Mouse (Mus musculus) common myeloid progenitor, adult 5-6 weeks (primary cell): ENCODE data around the gene Asic2. TPM values are rescaled to one million over a fixed set of nuclear protein-coding genes. Genes with fewer than 3 reads are reported as not detected.
A peak's percentile ranks its signal among the peaks of the same experiment; 100 is the strongest.

Experiments
- ATAC-seq: replicated peaks from 2 replicates; pipeline ENCODE4 v1.8.0; 2016; ENCODE audit warnings: low read depth, mild to moderate bottlenecking, moderate TSS enrichment, inconsistent platforms; ENCODE audit not compliant: poor library complexity, severe bottlenecking
- total RNA-seq: library from RNA; stranded (forward); fragments of 200-1000, 187-1606 nt; gene quantifications from 2 replicates; pipeline ENCODE4 v1.2.3, GENCODE M21; 2017

The Asic2 gene
- total RNA-seq, 1 experiment from 2014 or later, result not detected

DNA sequence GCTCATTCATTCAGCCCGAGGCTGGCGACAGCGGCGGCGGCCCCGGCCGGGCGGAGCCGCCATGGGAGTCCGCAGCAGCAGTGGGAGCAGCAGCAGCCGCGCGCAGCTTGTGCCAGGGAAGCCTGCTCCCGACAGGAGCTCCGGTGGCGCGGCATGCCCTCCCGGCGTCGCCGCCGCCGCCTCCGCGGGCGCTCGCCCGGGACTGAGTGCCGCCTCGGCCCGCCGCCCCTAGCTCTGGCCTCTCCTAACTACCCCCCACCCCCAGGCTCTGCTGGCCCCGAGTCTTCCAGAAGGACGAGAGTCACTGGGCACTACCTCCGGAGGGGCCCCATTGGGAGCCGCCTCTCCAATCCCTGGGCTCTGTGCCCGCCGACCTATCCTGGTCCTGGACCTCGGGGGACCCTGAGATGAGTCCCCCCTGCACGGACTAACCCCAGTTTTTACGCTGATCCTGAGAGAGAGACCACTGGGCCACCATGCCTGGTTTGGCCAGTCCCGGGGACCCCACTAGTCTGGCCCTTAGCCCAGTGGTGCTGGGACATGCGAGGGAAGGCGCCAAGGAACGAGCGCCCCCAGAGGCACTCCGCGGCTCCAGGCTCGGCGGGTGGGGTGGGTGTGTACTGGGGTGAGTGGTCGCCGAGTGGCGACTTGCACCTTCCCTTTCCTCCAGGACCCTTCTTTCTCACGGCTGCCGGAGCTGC, 815.6 kb downstream of the Asic2 start:
- ATAC-seq, result 0 out of 2 replicates have a peak, but pooled peaks have one; percentile 18

DNA sequence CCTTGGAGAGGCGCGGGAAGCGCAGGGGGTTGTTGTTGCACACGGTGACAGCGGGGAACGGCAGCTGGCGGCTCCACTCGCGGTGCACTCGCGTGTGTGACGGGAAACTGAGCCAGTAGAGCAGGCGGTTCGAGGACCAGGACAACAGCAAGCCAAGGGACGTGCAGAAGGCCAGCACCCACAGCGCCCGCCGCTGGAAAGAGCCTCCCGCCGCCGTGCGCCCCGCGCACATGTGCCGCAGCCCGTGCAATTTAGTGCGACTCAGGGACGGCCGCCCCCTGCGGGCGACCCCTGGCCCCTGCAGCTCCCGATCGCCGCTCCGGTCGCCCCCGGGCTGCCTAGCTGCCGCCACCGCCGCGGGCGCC, 816.3 kb downstream of the Asic2 start:
- ATAC-seq, result 0 out of 2 replicates have a peak, but pooled peaks have one; percentile 18

DNA sequence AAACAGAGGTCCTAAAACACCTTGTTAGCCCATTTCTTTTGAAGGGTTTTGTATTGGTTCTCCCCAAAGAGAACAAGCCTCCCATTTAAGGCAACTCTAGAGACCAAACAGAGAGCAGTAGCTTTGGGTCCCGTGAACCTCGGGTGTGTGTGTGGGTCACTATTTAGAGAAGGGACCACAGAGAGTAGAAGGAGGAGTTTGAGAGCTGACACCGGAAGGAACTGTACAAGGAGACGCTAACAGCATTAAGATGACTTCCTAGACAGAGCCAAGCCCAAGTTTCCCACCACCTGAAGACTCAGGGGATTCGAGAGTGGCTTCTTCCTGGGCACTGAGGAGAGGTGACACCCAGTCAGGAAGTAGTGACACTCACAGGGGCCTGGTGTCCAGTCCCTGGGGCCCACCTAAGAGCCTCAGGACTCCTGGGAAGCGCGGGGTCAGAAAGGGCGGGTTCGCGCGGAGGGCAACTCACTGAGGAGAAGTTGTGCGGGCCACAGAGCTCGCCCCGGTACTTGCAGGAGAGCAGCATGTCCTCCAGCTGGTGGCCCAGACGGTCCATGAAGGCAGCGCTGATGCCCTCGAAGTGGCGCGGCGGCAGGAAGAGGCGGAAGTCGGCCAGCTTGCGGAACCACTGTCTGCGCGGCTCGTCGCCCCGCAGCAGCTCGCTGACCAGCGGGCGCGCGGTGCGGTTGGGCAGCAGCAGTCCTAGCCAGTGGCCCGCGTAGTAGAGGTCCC, 816.8 kb downstream of the Asic2 start:
- ATAC-seq, result no peak

DNA sequence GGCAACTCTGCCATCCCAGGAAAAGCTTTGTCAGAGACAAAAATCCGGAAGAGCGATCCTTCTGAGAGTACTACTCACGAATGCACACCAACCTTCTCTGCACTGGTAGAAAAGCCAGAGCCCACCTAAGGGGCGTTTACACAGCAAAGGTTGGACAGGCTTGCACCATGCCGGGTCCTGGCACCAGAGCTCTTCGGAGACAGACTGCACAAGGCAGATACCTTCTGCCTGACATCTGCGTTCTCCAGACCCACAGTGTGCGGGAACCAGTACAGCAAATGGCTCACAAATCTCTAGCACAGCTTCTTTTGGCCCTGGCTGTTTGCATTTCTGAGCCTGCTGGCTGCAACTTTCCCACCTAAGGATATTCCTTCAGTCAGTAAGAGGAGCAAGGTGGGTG, 817.6 kb downstream of the Asic2 start:
- no peak for ATAC-seq

DNA sequence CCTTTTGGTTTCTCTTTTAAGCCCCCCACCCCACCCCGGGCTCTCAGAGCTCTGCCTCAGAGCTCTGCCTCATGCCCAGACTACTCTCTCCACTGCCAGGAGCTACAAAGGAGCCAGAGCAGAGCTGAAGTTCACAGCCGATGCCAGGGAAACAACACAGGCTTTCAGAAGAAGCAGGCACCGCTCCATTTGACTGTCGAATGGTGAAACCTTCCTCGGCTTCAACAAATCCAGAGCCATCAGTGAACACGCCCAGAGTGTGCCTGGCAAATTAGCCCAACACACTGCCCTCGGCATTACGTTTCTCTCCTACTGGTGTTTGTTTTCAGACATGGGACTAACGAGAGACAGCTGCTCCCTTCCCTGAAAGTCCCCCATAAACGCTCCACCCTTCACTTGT, 819.8 kb downstream of the Asic2 start:
- no peak for ATAC-seq

DNA sequence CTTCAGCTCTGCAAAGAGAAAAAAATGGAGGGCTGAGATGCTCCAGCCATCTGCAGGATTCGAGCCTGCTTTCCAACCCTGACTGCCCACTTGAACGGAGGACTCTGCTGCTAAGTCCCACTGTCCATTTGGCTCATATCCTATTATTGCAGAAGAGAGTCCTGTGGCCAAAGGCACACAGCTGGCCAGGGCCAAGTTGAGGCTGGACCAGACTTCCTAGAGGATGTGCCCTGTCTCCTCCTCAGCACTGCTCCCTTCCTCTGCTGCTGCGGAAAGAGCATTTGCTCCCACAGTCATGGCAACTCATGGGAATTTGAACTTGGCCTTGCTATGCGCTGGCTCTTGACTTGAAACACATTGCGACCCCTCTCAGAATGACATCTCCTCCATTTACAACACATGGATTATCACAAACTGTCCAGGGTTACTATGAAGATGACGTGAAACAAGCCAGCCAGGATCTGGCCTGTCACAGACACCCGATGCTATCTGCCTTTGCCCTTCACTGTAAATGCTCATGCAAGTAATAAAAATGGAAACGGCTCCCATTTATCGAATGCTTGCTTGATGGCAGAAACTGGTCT, 821.6 kb downstream of the Asic2 start:
- no peak for ATAC-seq

DNA sequence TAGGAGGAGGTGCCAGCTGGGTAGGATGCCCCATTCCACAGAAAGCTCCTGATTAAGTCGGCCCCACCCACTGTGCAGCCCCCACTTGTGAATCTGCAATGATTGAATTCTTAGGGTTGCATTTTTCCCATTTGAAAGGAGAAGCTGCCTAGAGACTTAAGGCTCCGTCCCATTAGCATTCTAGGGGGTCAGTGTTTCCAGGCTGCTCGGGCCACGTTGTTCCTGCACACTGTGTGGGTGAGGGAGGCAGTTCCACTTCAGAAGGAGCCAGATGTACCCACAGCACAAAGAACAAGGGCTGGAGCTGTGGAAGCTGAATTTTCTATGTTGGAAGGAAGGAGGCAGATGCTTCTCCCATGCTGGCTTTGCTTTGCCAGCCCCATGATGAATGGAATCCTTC, 833.1 kb downstream of the Asic2 start:
- ATAC-seq, result no peak

DNA sequence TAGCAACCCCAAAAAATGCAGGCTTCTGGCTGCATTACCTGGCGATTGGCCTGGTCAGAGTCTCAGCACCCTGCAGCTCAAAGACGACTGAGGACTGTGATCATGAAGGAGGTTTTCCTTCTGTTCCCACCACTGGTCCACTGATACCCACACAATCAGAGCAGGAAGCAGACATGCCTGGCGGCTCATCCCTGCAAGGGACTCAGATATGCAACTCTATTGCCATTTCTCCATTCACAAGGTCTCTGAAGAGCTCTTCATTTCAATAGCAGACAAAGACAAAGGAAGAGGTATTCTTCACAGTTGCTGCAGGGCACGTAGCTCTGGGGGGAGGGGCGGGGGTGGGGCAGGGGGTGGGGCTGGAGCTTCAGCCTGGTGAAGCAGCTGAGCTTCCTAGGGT, 834.3 kb downstream of the Asic2 start:
- no peak for ATAC-seq

DNA sequence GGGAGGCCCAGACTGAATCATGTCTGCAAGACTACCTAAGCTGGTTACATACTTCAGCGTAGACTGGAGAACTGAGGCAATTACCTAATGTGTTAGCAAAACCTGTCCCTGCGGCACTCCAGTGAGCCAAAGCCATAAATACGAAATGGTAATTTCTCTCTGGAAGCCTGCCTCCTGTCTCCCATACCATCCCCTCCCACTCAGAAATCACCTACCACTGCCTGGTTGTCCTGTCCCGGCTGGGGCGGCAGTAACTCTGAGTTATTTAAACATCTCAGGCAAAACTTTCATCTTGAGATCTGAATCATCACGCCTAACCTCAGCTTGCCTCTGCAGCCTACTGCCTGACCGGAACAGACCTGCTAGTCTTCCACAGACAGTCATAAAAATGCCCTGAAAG, 835.6 kb downstream of the Asic2 start:
- no peak for ATAC-seq

DNA sequence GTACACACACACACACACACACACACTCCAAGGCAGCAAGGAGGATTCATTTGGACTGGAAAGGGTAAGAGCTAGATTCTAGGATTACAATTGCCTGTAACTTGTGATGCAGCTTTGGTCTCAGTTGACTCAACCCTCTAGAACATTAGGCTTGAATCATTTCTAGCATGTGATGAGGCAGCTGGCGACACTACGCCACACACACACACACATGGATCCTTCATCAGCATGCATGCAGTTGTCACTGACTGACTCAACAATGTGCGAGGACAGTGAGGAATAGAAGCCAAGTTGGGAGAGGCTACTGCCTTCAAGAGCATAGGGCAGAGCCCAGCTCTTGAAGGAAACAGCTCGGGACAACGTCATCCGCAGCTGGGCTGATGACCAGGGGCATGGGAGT, 843.9 kb downstream of the Asic2 start:
- ATAC-seq, result no peak

DNA sequence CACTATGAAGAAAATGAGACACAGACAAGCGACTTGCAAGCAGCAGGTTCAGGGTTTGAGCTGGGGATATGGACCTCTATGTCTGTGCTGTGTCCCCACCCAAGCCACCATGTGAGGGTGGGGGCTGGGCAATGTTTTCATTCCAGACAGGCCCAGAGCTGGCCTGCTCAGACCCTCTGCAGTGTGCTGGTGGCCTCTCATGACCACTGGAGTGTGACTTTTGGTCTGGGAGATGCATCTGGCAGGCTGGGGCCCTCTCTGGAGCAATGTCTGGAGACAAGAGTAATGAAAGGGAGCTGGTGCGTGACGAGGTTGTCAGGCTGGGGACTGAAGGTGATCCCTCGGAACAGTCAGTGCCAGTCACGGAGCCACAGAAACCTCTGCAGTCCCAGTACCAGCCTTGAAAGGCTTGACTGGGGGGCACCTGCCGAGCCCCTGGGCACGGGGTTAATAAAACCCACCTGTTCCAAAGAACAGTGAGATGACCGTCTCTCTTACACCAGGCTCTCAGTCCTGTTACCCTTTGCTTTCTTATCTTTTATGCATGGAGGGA, 848.2 kb downstream of the Asic2 start:
- no peak for ATAC-seq

DNA sequence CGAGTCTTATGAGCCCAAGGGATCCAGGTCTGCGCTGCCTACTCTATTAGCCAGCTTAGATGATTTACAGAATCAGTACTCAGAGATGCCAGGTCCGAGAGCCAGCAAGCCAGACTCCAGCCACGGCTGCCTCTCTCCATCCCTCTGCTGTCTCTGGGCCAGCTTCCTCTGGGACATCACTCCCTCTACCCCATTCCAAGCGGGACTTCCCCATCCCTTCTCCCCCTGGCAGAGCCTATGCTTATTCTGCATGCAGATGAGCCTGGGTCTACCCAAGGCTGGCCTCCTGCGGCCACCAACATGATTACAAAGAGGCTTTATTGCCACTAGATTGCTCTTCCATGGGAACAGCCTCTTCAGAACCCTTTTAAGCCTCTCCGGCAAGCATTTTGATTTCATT, 850.2 kb downstream of the Asic2 start:
- no peak for ATAC-seq

DNA sequence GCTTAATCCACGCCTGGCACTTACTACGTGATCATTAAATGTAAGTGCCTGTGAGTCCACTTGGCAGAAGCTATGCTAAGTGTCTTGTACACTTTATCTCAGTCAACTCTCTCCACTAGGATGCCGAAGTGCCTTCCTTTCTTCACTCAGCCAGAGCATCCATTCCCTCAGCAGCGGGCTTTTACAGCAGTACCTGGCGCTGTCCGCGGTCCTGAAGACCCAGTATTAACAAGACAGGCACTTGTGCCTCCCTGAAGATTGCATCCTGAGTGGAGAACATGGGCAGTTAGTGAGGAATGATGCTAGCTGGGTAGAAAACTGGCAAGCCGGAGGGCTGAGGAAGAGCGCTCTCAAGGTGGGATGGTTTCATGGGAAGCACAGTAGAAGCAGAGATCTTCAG, 852.6 kb downstream of the Asic2 start:
- no peak for ATAC-seq

DNA sequence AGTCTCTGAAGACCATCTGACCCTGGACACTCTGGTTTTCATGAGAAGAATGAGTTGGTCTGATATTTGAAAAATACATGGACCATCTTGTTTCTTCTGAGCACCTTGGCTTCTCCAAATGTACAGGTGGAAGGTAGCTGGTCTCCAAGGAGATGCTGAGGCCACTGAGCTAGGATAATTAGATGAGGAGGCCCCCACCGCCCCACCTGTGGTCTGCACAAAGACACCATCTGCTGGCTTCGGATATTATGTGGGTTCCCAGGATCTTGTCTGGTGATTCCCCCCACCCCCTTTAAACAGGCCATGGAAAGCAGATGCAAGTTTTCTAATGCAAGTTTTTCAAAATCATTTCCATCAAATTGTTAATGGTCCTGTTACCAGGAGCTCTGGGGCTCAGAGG, 856.6 kb downstream of the Asic2 start:
- ATAC-seq, result no peak

DNA sequence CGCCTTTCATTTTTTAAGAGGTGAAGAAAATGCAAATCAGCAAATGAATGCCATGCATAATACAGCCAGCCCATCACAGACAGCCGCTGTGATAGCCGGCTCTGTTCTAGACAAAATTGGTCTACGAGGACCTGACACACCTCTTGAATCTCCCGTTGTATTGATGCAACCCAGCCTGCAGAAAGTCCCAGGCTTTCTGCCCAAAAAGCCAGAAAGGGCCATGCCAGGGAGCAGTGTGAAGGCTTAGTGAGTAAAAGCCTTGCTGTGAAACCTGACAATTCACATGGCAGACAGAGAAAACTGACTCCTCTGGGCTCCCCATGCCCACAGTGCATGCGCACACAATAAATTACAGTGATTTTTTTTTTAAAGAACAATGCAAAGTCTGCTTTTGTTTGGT, 858.2 kb downstream of the Asic2 start:
- no peak for ATAC-seq

DNA sequence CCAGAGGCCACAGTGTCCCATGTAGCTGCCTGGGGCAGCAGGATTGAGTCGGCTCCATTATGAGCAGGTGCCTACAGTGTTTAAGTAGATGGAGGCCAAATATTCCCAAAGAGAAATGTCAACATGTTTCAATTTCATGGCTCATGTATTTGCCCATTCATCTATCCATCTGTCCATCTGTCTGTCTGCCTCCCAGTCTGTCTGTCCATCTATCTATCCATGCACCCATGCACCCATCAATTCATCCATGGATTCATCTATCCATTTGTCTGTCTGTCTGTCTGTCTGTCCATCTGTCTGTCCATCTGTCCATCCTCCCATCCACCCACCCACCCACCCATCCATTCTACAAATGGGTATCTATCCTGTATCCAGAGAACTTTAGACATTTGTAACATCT, 861.3 kb downstream of the Asic2 start:
- ATAC-seq, result no peak

DNA sequence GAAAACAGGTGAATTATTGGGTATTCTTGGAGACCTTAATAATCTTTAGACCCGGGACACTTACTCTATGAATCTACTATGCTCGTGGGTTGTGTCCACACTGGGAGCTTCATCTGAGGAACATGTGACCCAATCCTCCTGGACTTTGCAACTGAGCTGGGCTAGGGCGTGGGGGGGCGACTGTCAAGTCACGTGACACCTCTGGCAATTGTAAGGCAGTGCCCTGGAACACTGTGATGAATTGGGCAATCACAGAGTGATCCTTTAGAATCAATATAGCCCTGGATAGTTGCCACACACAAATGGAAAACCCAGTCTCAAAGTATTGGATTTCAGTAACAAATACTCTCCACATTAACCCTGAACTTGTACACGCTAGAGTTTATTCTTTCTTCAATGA, 867.4 kb downstream of the Asic2 start:
- no peak for ATAC-seq

DNA sequence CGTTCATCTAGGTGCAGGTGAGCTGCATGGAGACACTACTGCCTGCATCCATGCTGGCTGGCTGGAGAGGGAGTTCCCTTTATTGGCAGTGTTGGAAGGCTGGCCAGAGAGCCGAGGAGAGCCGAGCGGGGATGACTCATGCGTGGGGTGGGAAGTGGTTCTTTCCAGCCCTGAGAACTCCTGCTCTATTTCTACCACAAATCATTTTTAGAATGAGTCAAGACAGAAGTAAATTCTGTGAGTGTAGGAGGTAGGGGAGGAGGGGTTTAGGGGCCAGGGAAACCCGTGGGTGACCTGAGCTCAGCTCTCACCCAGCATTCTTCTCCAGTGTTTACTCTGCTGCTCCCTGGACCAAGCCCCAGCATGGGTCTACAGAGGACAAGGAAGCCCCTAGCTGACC, 872.2 kb downstream of the Asic2 start:
- no peak for ATAC-seq

DNA sequence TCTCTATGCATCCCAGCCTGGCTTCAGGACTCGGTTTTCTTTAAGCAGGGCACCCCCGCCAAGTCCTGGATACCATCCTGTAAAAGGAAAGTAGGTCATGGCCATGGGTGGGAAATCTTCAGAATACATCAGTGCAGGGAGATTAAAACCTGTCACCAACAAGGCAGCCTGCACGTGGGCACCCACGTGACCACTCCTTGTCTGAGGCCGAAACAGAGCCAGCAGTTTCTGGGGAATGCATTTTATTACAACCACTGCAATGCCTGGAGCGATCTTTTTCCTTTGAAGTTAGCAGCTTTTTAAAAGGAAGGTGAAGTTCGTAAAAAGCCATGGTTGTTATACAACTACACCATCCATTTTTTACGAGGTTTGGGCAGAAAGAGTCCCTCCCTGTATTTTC, 873.7 kb downstream of the Asic2 start:
- ATAC-seq, result no peak

DNA sequence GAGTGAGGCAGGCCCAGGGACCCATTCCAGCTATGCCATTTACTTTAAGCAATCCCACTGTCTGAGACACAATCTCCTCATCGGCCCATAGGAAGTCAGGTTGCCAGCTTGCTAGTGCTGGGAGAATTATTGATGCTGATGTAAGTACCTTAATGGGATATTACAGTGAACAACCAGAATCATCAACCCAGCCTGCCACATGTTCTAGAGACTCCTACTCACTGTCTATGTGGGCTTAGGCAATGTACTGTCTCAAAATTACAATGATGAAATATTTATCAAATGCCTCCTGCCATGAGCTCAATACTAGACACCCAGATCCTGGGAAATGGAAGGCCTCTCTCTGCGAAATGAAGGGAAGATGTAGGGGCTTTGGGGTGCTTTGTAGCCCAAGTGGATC, 876.1 kb downstream of the Asic2 start:
- ATAC-seq, result no peak

DNA sequence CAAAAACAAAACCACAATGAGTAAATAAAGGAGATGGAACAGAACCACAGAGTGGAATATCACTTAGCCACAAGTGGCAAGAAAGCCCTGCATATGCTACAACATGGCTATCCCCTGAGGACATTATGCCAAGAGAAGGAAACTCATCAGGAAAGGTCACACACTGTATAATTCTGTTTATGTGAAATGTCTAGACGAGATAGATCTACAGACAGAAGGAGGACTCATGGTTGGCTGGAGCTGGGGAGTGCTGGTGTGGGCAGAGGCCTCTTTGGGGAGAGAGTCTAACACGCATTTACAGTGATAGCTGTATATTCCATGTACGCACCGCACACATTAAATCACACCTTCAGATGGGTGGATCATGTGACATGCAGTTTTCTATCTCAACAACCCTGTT, 884.4 kb downstream of the Asic2 start:
- no peak for ATAC-seq
